In genomic region chr9:47764920-47765319, GRCm38 (mm10) we compare ENCODE assay signal across 11 mouse cellular contexts.
"Had no signal": no experiment of that assay in that cellular context is flagged by ENCODE, and none has a peak within 500 bp of the region (broad histone marks: within the 10 kb centered on the region; RNA-seq: fewer than 3 reads in every experiment).

No protein-coding gene starts in this region.

- H3K4me1 ChIP-seq: liver, embryonic 15.5 days had no signal

- H3K4me3 ChIP-seq: hindbrain, embryonic 15.5 days; kidney, embryonic 15.5 days; limb, embryonic 10.5 days; liver, embryonic 15.5 days had no signal

- H3K4me2 ChIP-seq: hindbrain, embryonic 15.5 days; kidney, embryonic 15.5 days; liver, embryonic 11.5 days; liver, embryonic 15.5 days had no signal

- DNase-seq: kidney, adult 2 months; kidney, postnatal 14 days; lung, postnatal 36 days; right cerebral cortex, adult 18-20 months; right cerebral cortex, postnatal 25 days; thymus, postnatal 36 days had no signal

- H3K36me3 ChIP-seq: hindbrain, embryonic 15.5 days; kidney, embryonic 15.5 days; limb, embryonic 10.5 days; liver, embryonic 15.5 days had no signal

- H3K27ac ChIP-seq: hindbrain, embryonic 15.5 days; kidney, embryonic 15.5 days; limb, embryonic 10.5 days; liver, embryonic 15.5 days had no signal

- H3K9ac ChIP-seq: hindbrain, embryonic 15.5 days; kidney, embryonic 15.5 days; liver, embryonic 15.5 days had no signal

- H3K27me3 ChIP-seq: hindbrain, embryonic 15.5 days; kidney, embryonic 15.5 days; liver, embryonic 15.5 days had no signal

- H3K9me3 ChIP-seq: hindbrain, embryonic 15.5 days; kidney, embryonic 15.5 days; limb, embryonic 10.5 days; liver, embryonic 15.5 days had no signal
